Mouse (Mus musculus): Measurements from ENCODE around the gene Gm5890. TPM values are rescaled to one million over a fixed set of nuclear protein-coding genes. Genes with fewer than 3 reads are reported as not detected.

The Gm5890 gene
- not detected in 2 replicates for polyA plus RNA-seq (2012; rRNA removed)

DNA sequence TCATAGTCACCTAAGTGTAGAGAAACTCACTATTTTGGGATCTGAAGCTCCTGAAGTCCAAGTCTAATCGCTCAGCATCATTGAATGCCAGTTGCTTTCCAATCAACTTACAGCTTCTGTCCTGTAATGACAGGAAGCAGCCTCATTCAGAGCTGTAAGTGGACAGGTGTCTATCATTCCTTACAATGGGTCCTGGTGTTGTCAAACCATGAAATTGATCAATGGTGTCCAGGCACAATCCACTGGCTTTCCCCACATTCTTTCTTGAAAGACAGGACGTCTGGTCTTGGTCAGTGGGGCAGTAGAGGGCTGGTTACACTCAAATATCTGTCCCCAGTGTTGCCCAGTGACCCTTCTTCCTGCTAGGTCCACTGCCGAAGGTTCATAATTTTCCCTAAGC, at the start of gene Gm5890:
Gm5890 (minus strand) TSS at position 101 of the 400 bp plus-strand sequence.

DNA sequence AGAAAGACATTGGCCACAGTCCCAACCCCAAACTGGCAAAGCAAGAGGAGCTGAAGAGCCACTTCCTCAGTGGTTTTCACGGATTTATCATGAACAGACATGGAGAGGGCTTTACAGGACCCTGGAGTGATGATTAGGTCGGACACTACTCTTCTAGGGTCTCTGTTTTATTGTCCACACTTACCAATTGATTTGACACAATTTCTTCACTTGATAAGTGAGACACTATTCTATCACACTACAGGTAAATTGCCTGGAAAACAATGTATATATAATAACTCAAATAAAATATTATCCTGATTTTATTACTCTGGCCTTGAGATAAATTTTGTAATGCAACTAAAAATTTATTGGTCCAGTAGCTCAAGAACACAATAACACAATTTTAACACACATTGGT, 28.9 kb downstream of the Gm5890 start, which contains the start of gene Gm4498:
Gm4498 (minus strand) TSS at position 101 of the 400 bp plus-strand sequence.

Other genes with a start within 250 kb of the Gm5890 start
- gene Vmn1r91, start 163.2 kb downstream of the Gm5890 start, polyA plus RNA-seq (2012; rRNA removed): not detected in 2 replicates
- not detected in 2 replicates for gene Gm16442, start 140.3 kb downstream of the Gm5890 start, polyA plus RNA-seq (2012; rRNA removed)
- gene Vmn1r93, start 123.7 kb downstream of the Gm5890 start, polyA plus RNA-seq (2012; rRNA removed): not detected in 2 replicates
- gene Vmn1r94, start 94.5 kb downstream of the Gm5890 start, polyA plus RNA-seq (2012; rRNA removed): not detected in 2 replicates
- not detected in 2 replicates for gene Vmn1r95, start 69.1 kb downstream of the Gm5890 start, polyA plus RNA-seq (2012; rRNA removed)
- not detected in 2 replicates for gene Gm6164, start 57.2 kb downstream of the Gm5890 start, polyA plus RNA-seq (2012; rRNA removed)
- gene Gm4498, start 29.0 kb downstream of the Gm5890 start, polyA plus RNA-seq (2012; rRNA removed): not detected in 2 replicates
- gene Gm4133, start 71.2 kb upstream of the Gm5890 start, polyA plus RNA-seq (2012; rRNA removed): not detected in 2 replicates
- not detected in 2 replicates for gene Gm5728, start 112.6 kb upstream of the Gm5890 start, polyA plus RNA-seq (2012; rRNA removed)
- gene Vmn1r100, start 155.1 kb upstream of the Gm5890 start, polyA plus RNA-seq (2012; rRNA removed): not detected in 2 replicates
- gene Vmn1r101, start 179.8 kb upstream of the Gm5890 start, polyA plus RNA-seq (2012; rRNA removed): not detected in 2 replicates
- gene Gm10670, start 212.1 kb upstream of the Gm5890 start, polyA plus RNA-seq (2012; rRNA removed): not detected in 2 replicates
- gene Vmn1r103, start 247.7 kb upstream of the Gm5890 start, polyA plus RNA-seq (2012; rRNA removed): not detected in 2 replicates